Mouse (Mus musculus) MEL (cell line): ENCODE data around the gene Spib.

Source experiments
- CHD1 ChIP-seq: IDR thresholded peaks from 2 replicates; pipeline ENCODE4 v1.6.1; 2012; ENCODE audit warnings: low read depth, mild to moderate bottlenecking, inconsistent platforms, low read length, improper control_type of control experiment
- CHD2 ChIP-seq: IDR thresholded peaks from 2 replicates; pipeline ENCODE4 v1.6.1; 2011; ENCODE audit warnings: low read length, improper control_type of control experiment
- CTCF ChIP-seq, 3 experiments: IDR thresholded peaks in 2 of 3; conservative IDR thresholded peaks in 1 of 3; 2 replicates each; pipeline ENCODE4 v1.5.1; 2011 to 2012; ENCODE audit warnings: low read length in 3 of 3, low read depth in 2 of 3, mild to moderate bottlenecking in 2 of 3, improper control_type of control experiment in 1 of 3, inconsistent platforms in 1 of 3, mixed read lengths in 1 of 3, moderate library complexity in 1 of 3; ENCODE audit not compliant: control insufficient read depth in 1 of 3, insufficient read depth in 1 of 3, poor library complexity in 1 of 3, severe bottlenecking in 1 of 3
- GATA1 ChIP-seq: IDR thresholded peaks from 2 replicates; pipeline ENCODE4 v1.6.1; 2011; ENCODE audit warnings: low read depth, low read length, improper control_type of control experiment
- JUND ChIP-seq: IDR thresholded peaks from 2 replicates; pipeline ENCODE4 v1.6.1; 2011; ENCODE audit warnings: low read depth, mild to moderate bottlenecking, improper control_type of control experiment, low read length
- MAZ ChIP-seq: IDR thresholded peaks from 2 replicates; pipeline ENCODE4 v1.6.1; 2012; ENCODE audit warnings: low read depth, mild to moderate bottlenecking, inconsistent platforms, low read length, improper control_type of control experiment
- POLR2A ChIP-seq, 2 experiments: IDR thresholded peaks; 2 replicates each; pipeline ENCODE4 v1.6.1; 2011 to 2012; ENCODE audit warnings: low read length in 2 of 2, mild to moderate bottlenecking in 2 of 2, control low read depth in 1 of 2, improper control_type of control experiment in 1 of 2, low read depth in 1 of 2, moderate library complexity in 1 of 2; ENCODE audit not compliant: control insufficient read depth in 1 of 2, insufficient read depth in 1 of 2, poor library complexity in 1 of 2
- POLR2AphosphoS2 ChIP-seq: IDR thresholded peaks from 2 replicates; pipeline ENCODE4 v1.6.1; 2011; ENCODE audit warnings: low read length, improper control_type of control experiment
- SIN3A ChIP-seq: IDR thresholded peaks from 2 replicates; pipeline ENCODE4 v1.6.1; 2012; ENCODE audit warnings: low read length, improper control_type of control experiment, inconsistent platforms
- SMC3 ChIP-seq: IDR thresholded peaks from 2 replicates; pipeline ENCODE4 v1.6.1; 2011; ENCODE audit warnings: low read depth, low read length, improper control_type of control experiment
- TAL1 ChIP-seq: IDR thresholded peaks from 2 replicates; pipeline ENCODE4 v1.6.1; 2012; ENCODE audit warnings: mild to moderate bottlenecking, inconsistent platforms, low read length, moderate library complexity, mixed read lengths
- TCF12 ChIP-seq: IDR thresholded peaks from 2 replicates; pipeline ENCODE4 v1.6.1; 2014; ENCODE audit warnings: low read depth, mild to moderate bottlenecking, inconsistent platforms, low read length, improper control_type of control experiment, moderate library complexity

- TF ChIP-seq POLR2A (IDR thresholded peaks at IDR 0.05; ENCODE audit: control insufficient read depth in 1 of 2, insufficient read depth in 1 of 2, low read depth in 1 of 2, low read length in 2 of 2, poor library complexity in 1 of 2) (no peak), CHD1 (no peak), CTCF (IDR thresholded peaks at IDR 0.05 in 2 of 3, conservative IDR thresholded peaks at IDR 0.05 in 1 of 3; ENCODE audit: control insufficient read depth in 1 of 3, insufficient read depth in 1 of 3, low read depth in 2 of 3, low read length in 3 of 3, poor library complexity in 1 of 3, severe bottlenecking in 1 of 3) (no peak), SIN3A (no peak), TAL1 (no peak), JUND (no peak), POLR2AphosphoS2 (no peak), SMC3 (no peak), TCF12 (no peak), MAZ (no peak), GATA1 (no peak), CHD2 (no peak)
Observed at GRCm38 (mm10) chr7:44564486-44564885, 32.6 kb upstream of the Spib start.
